Mouse (Mus musculus) hindbrain, postnatal 0 days (tissue): ENCODE data around the gene 1700023F06Rik. TPM values are rescaled to one million over a fixed set of nuclear protein-coding genes. Genes with fewer than 3 reads are reported as not detected.

ENCODE experiments used
- ATAC-seq: fragments of 200-750 bp; cut with Nextera tagmentation; 2 replicates; pipeline ENCODE4 v1.8.0; 2017; ENCODE audit warnings: mild to moderate bottlenecking, moderate TSS enrichment, moderate library complexity
- DNase-seq: peaks from one replicate; pipeline ENCODE4 v3.0.0-alpha.2; 2015; ENCODE audit warnings: low spot score
- H3K27ac ChIP-seq: fragments of 300-500 bp; sonication (generic); 2 replicates; pipeline ENCODE4 v1.5.1; 2014; ENCODE audit warnings: mild to moderate bottlenecking
- H3K27me3 ChIP-seq: fragments of 300-500 bp; sonication (generic); 2 replicates; pipeline ENCODE4 v1.6.1; 2014; ENCODE audit warnings: low read length, mixed read lengths; ENCODE audit not compliant: insufficient read depth
- H3K36me3 ChIP-seq: fragments of 300-500 bp; sonication (generic); 2 replicates; pipeline ENCODE4 v1.6.1; 2014; ENCODE audit warnings: low read length, mixed read lengths; ENCODE audit not compliant: insufficient read depth
- H3K4me1 ChIP-seq: fragments of 300-500 bp; sonication (generic); 2 replicates; pipeline ENCODE4 v1.6.1; 2014; ENCODE audit warnings: antibody characterized with exemption, low read length, mixed read lengths; ENCODE audit not compliant: insufficient read depth
- H3K4me2 ChIP-seq: fragments of 300-500 bp; sonication (generic); 2 replicates; pipeline ENCODE4 v1.6.1; 2014; ENCODE audit warnings: low read depth, mild to moderate bottlenecking, low read length, moderate library complexity, mixed read lengths
- H3K4me3 ChIP-seq: fragments of 300-500 bp; sonication (generic); 2 replicates; pipeline ENCODE4 v1.5.1; 2014; ENCODE audit warnings: low read length
- H3K9ac ChIP-seq: fragments of 300-500 bp; sonication (generic); replicated peaks from 2 replicates; pipeline ENCODE4 v1.6.1; 2014; ENCODE audit warnings: mild to moderate bottlenecking, low read length, moderate library complexity, mixed read lengths
- H3K9me3 ChIP-seq: fragments of 300-500 bp; sonication (generic); 2 replicates; pipeline ENCODE4 v1.6.1; 2016; ENCODE audit warnings: low read length, mixed read lengths
- CTCF ChIP-seq: IDR thresholded peaks from 2 replicates; pipeline ENCODE4 v1.5.1; 2016; ENCODE audit warnings: antibody characterized with exemption, control low read depth, low read depth
- WGBS: fragments of 180-500 bp; shearing (Covaris S2); extraction: QIAGEN DNeasy Blood & Tissue Kit; methylation state at CpG from one replicate; pipeline ENCODE4 v1.1.7; 2014; 5-methylcytosine and 5-hydroxymethylcytosine counted together
- polyA plus RNA-seq: library from polyadenylated mRNA; unstranded; fragments of >200 nt; fragmentation: Nextera tagmentation; extraction: Ambion mirVana; gene quantifications from 2 replicates; pipeline ENCODE4 v1.2.1, GENCODE M21; 2015
- total RNA-seq: library from RNA; depleted of rRNA; stranded (reverse); fragments of >200 nt; gene quantifications from 2 replicates; pipeline ENCODE4 v1.2.3, GENCODE M21; 2014

The 1700023F06Rik gene
- total and polyA plus RNA-seq, 2 experiments from 2014 or later: 4.7 TPM; not detected in 1

GRCm38 (mm10) chr11:103174891-103175391, 33.4 kb downstream of the 1700023F06Rik start:
- Histone ChIP-seq H3K9me3 (no peaks in the 10 kb centered on the region), H3K9ac (no peak overlapping the region), H3K27me3 (no peaks in the 10 kb centered on the region), H3K4me2 (no peak overlapping the region), H3K27ac (no peak overlapping the region), H3K4me3 (no peak overlapping the region), H3K4me1 (peaks cover 6% of the 10 kb centered on the region; the same call in 1 of the 2 replicates), H3K36me3 (no peaks in the 10 kb centered on the region)
- TF ChIP-seq CTCF: no peak
- 56% methylated on average over 8 of the region's 8 CpGs for WGBS
- DNase-seq (no peak), ATAC-seq (no peak)

GRCm38 (mm10) chr11:103174411-103174832, 33.9 kb downstream of the 1700023F06Rik start:
- ATAC-seq (no peak), DNase-seq (no peak)
- Histone ChIP-seq H3K4me2 (no peak overlapping the region), H3K9ac (no peak overlapping the region), H3K27ac (no peak overlapping the region), H3K4me3 (no peak overlapping the region), H3K4me1 (peaks cover 6% of the 10 kb centered on the region; the same call in 1 of the 2 replicates), H3K9me3 (no peaks in the 10 kb centered on the region), H3K36me3 (no peaks in the 10 kb centered on the region), H3K27me3 (no peaks in the 10 kb centered on the region)
- no peak for TF ChIP-seq CTCF
- WGBS: 84% methylated on average over 5 of the region's 5 CpGs

GRCm38 (mm10) chr11:103173771-103174344, 34.5 kb downstream of the 1700023F06Rik start:
- Histone ChIP-seq H3K4me1 (peaks cover 6% of the 10 kb centered on the region), H3K27ac (no peak overlapping the region), H3K4me3 (no peak overlapping the region), H3K4me2 (no peak overlapping the region), H3K36me3 (no peaks in the 10 kb centered on the region), H3K9ac (no peak overlapping the region), H3K9me3 (no peaks in the 10 kb centered on the region), H3K27me3 (no peaks in the 10 kb centered on the region)
- 93% methylated on average over 11 of the region's 11 CpGs for WGBS
- ATAC-seq: no peak
- TF ChIP-seq CTCF: no peak
- DNase-seq: no peak

- H3K4me3 ChIP-seq: no peak overlapping the region
- no peak overlapping the region for H3K9ac ChIP-seq
- H3K36me3 ChIP-seq: no peaks in the 10 kb centered on the region
- no peak overlapping the region for H3K27ac ChIP-seq
- H3K4me1 ChIP-seq: peaks cover 6% of the 10 kb centered on the region
- H3K9me3 ChIP-seq: no peaks in the 10 kb centered on the region
- ATAC-seq (no peak), DNase-seq (no peak)
- peak overlapping the region; percentile 86 for H3K4me2 ChIP-seq
- H3K27me3 ChIP-seq: no peaks in the 10 kb centered on the region
- 82% methylated on average over 7 of the region's 7 CpGs for WGBS
- TF ChIP-seq CTCF: no peak
These were observed 35.2 kb downstream of the 1700023F06Rik start for GRCm38 (mm10) chr11:103173041-103173770.

- Histone ChIP-seq H3K36me3 (no peaks in the 10 kb centered on the region), H3K4me1 (peaks cover 6% of the 10 kb centered on the region), H3K4me2 (peak overlapping the region; percentile 86), H3K9me3 (no peaks in the 10 kb centered on the region), H3K9ac (no peak overlapping the region), H3K27ac (no peak overlapping the region), H3K4me3 (peak overlapping the region; percentile 74), H3K27me3 (no peaks in the 10 kb centered on the region)
- DNase-seq (no peak), ATAC-seq (no peak)
- TF ChIP-seq CTCF: no peak
- WGBS: 69% methylated on average over 6 of the region's 6 CpGs
These were observed 35.8 kb downstream of the 1700023F06Rik start for GRCm38 (mm10) chr11:103172392-103173040.

GRCm38 (mm10) chr11:103171703-103172391, 36.5 kb downstream of the 1700023F06Rik start:
- WGBS: 50% methylated on average over 9 of the region's 9 CpGs
- no peaks in the 10 kb centered on the region for H3K9me3 ChIP-seq
- H3K27ac ChIP-seq: no peak overlapping the region
- ATAC-seq (no peak), DNase-seq (no peak)
- TF ChIP-seq CTCF: no peak
- peak overlapping the region; percentile 86 for H3K4me2 ChIP-seq
- peaks cover 6% of the 10 kb centered on the region for H3K4me1 ChIP-seq
- H3K27me3 ChIP-seq: no peaks in the 10 kb centered on the region
- H3K9ac ChIP-seq: peak overlapping the region; percentile 84
- peak overlapping the region; percentile 74 for H3K4me3 ChIP-seq
- H3K36me3 ChIP-seq: no peaks in the 10 kb centered on the region
